Mouse (Mus musculus) midbrain, embryonic 10.5 days (tissue): ENCODE data around the gene Ndrg3. TPM values are rescaled to one million over a fixed set of nuclear protein-coding genes. Genes with fewer than 3 reads are reported as not detected.
"Not testable (repeated sequence)": the region's sequence is repeated elsewhere in the genome, so short reads cannot be mapped to it uniquely, and the experiment has no call there.

ENCODE experiments used
- DNase-seq: peaks from one replicate; pipeline ENCODE4 v3.0.0-alpha.2; 2017; ENCODE audit warnings: low spot score
- H3K27ac ChIP-seq: fragments of 300-500 bp; sonication (generic); replicated peaks from 2 replicates; pipeline ENCODE4 v1.5.1; 2016; ENCODE audit warnings: mild to moderate bottlenecking
- H3K27me3 ChIP-seq: fragments of 300-500 bp; sonication (generic); 2 replicates; pipeline ENCODE4 v1.6.1; 2016; ENCODE audit warnings: low read depth, mild to moderate bottlenecking; ENCODE audit not compliant: poor library complexity, severe bottlenecking
- H3K36me3 ChIP-seq: fragments of 300-500 bp; sonication (generic); 2 replicates; pipeline ENCODE4 v1.6.1; 2016; ENCODE audit warnings: mild to moderate bottlenecking, moderate library complexity
- H3K4me1 ChIP-seq: fragments of 300-500 bp; sonication (generic); 2 replicates; pipeline ENCODE4 v1.6.1; 2016
- H3K4me3 ChIP-seq: fragments of 300-500 bp; sonication (generic); 2 replicates; pipeline ENCODE4 v1.5.1; 2016; ENCODE audit warnings: mild to moderate bottlenecking, moderate library complexity
- H3K9me3 ChIP-seq: fragments of 300-500 bp; sonication (generic); replicated peaks from 2 replicates; pipeline ENCODE4 v1.6.1; 2016; ENCODE audit warnings: mild to moderate bottlenecking
- WGBS: fragments of 180-500 bp; shearing (Covaris S2); methylation state at CpG from one replicate; pipeline ENCODE4 v1.1.7; 2016; 5-methylcytosine and 5-hydroxymethylcytosine counted together
- polyA plus RNA-seq: library from polyadenylated mRNA; unstranded; fragments of >200 nt; fragmentation: Nextera tagmentation; extraction: Ambion mirVana; gene quantifications from 2 replicates; pipeline ENCODE4 v1.2.1, GENCODE M21; 2016

Gene Ndrg3
- polyA plus RNA-seq, 1 experiment from 2014 or later = 43.5 TPM

- H3K27me3 ChIP-seq, H3K36me3 ChIP-seq, DNase-seq, H3K27ac ChIP-seq, H3K4me1 ChIP-seq, H3K9me3 ChIP-seq, H3K4me3 ChIP-seq: not testable (repeated sequence)
- 69% methylated on average over 2 of the region's 2 CpGs for WGBS
These were observed 106.2 kb downstream of the Ndrg3 start for GRCm38 (mm10) chr2:156885666-156886065.

DNA sequence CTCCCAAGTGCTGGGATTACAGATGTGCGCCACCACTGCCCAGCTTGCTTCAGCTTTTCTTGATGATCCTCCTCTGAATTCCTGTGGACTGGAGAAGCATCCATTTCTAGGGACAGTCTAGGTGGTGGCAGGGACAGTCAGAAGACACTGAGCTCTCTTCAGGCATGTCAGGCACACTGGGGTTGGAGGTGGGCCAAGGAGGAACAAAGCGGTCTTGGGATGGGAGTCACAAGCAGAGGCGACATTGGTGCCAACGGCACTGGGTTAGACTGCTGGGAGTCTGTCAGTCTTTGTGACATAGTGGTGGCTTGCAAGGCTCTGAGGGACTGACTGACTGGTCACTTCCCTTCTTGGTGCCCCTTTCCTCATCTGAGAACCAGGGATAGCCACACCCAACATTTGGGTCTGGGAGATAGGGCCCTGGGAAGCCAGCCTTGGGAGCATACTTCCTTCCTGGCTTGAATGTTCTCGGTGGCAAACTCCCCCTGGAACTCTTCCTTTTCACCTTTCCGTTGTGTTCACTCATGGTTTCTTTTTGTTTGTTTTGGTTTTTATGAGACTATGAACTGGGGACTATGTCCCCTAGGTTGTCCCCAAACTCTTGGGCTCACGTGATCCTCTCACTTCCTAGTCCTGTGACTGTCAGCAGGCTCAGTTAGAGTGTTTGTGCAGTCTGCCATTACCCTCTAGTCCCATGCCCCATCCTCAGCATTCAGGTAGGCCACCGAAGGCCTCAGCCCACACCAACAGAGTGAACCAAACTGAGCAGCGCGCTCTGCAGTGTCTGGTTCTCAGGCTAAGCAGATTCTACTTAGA, 107.3 kb downstream of the Ndrg3 start:
- Histone ChIP-seq H3K4me3 (no peak overlapping the region), H3K36me3 (no peaks in the 10 kb centered on the region), H3K27me3 (no peaks in the 10 kb centered on the region), H3K9me3 (no peaks in the 10 kb centered on the region), H3K4me1 (no peaks in the 10 kb centered on the region), H3K27ac (no peak overlapping the region)
- 93% methylated on average over 10 of the region's 10 CpGs for WGBS
- DNase-seq = no peak

DNA sequence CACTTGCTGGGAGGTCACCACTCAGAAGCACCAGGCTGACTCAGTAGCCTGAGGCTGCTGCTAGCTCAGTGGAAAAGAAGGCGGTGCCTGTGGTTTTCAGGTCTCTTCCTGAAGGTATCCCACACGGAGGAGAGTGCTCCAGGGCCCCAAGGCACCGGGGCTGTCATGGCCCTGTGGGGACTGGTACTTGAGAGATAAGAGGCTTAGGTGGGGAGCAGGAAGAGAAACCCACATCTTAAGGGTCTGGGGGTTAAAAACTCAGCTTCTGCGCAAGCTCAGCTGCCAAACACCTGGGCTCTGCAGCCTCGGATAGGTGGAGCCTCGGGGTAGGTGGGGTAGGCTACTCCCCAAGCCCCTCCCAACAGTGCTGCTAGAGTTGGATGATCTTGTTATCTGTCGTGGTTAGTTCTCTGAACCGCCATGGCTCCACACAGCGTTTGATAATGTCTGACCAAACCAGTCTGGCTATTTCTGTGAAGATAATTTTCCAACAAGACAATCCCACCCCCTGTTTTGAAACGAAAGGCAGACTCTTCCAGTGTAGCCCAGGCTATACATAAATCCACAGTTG, 109.3 kb downstream of the Ndrg3 start:
- H3K36me3 ChIP-seq = no peaks in the 10 kb centered on the region
- H3K4me3 ChIP-seq = no peak overlapping the region
- DNase-seq = no peak
- H3K9me3 ChIP-seq = no peaks in the 10 kb centered on the region
- no peak overlapping the region for H3K27ac ChIP-seq
- H3K4me1 ChIP-seq = no peaks in the 10 kb centered on the region
- H3K27me3 ChIP-seq = no peaks in the 10 kb centered on the region
- 46% methylated on average over 10 of the region's 10 CpGs for WGBS

GRCm38 (mm10) chr2:156879541-156879940, 112.3 kb downstream of the Ndrg3 start:
- H3K4me1 ChIP-seq = no peaks in the 10 kb centered on the region
- WGBS = 84% methylated on average over 3 of the region's 3 CpGs
- H3K9me3 ChIP-seq = no peaks in the 10 kb centered on the region
- no peak overlapping the region for H3K27ac ChIP-seq
- H3K4me3 ChIP-seq = no peak overlapping the region
- H3K27me3 ChIP-seq = no peaks in the 10 kb centered on the region
- peaks cover 12% of the 10 kb centered on the region for H3K36me3 ChIP-seq
- DNase-seq = no peak

- H3K4me3 ChIP-seq = no peak overlapping the region
- 71% methylated on average over 9 of the region's 9 CpGs for WGBS
- no peaks in the 10 kb centered on the region for H3K9me3 ChIP-seq
- no peaks in the 10 kb centered on the region for H3K27me3 ChIP-seq
- H3K36me3 ChIP-seq = peaks cover 30% of the 10 kb centered on the region
- no peak for DNase-seq
- no peak overlapping the region for H3K27ac ChIP-seq
- H3K4me1 ChIP-seq = no peaks in the 10 kb centered on the region
These were observed 114.1 kb downstream of the Ndrg3 start for GRCm38 (mm10) chr2:156877726-156878125.

Other genes with a start within 250 kb of the Ndrg3 start
- gene Myl9, start 216.6 kb downstream of the Ndrg3 start, polyA plus RNA-seq = 83.4 and 120 TPM in 2 replicates
- 98.4 and 101 TPM in 2 replicates for gene Tgif2, start 152.0 kb downstream of the Ndrg3 start, polyA plus RNA-seq
- gene 4930518I15Rik, start 134.1 kb downstream of the Ndrg3 start, polyA plus RNA-seq = 8.8 and 9.2 TPM in 2 replicates
- gene Rab5if, start 128.9 kb downstream of the Ndrg3 start, polyA plus RNA-seq = 164 and 191 TPM in 2 replicates
- gene Sla2, start 104.9 kb downstream of the Ndrg3 start, polyA plus RNA-seq = 0.55 and 0.67 TPM in 2 replicates
- gene Dsn1, start 15.1 kb upstream of the Ndrg3 start, polyA plus RNA-seq = 52.4 and 57.5 TPM in 2 replicates
- 3.6 and 3.7 TPM in 2 replicates for gene Soga1, start 87.2 kb upstream of the Ndrg3 start, polyA plus RNA-seq
- gene Tldc2, start 95.0 kb upstream of the Ndrg3 start, polyA plus RNA-seq = not detected in 2 replicates
- gene Samhd1, start 143.2 kb upstream of the Ndrg3 start, polyA plus RNA-seq = 21.2 and 22.9 TPM in 2 replicates
- 27.8 and 30.3 TPM in 2 replicates for gene Rbl1, start 212.5 kb upstream of the Ndrg3 start, polyA plus RNA-seq